ENCODE assay signal across 8 mouse cellular contexts in the genomic region with DNA sequence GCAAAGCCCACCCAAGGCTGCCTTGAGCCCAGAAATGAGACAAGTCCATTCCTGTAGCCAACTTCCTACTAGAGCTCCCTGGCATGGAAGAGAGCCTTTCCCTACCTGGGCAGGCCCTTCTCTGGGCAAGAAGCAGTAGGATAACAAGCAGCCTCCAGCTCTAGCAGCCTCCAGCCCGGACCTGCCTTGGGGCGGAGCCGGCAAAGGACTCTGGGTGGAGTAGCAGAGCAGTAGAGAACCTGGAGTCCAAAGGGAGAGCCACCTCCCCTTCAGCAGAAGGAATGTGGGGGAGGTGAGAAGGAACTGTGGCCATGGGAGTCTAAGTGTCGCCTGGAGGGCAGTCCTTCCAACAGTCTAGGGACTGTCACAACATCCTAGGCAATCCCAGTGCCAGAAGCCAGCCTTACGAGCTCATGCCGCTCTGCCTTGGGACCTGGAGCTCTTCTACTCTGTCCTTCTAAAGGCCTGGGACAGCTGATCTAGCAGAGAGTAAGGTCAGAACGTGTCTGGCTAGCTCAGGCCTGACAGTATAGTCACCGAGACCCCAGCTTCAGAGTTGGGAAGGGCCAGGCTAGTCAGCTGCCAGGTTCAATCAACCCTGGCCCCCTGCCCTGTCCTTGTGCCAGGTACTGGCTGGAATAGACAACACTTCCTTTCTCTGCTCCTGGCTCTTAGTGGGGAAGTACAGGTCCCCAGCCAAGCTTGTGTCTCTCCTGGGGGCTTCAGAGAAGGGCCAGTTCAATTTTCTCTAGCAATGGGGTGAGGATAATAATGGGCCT. TPM values are rescaled to one million over a fixed set of nuclear protein-coding genes. Genes with fewer than 3 reads are reported as not detected.
A peak's percentile ranks its signal among the peaks of the same experiment; 100 is the strongest.
DNase-seq lines count a peak whose midpoint lies in the region; ATAC-seq and TF ChIP-seq lines count a peak whose summit lies in the region.

No protein-coding gene starts in this region.

- no peak for TF ChIP-seq EP300 in liver, embryonic 14.5 days (IDR thresholded peaks at IDR 0.05; ENCODE audit: low read depth)

- no peak overlapping the region for H3K4me2 ChIP-seq in hindbrain, postnatal 0 days (ENCODE audit: low read depth, low read length)
- H3K4me2 ChIP-seq in liver, embryonic 14.5 days (ENCODE audit: low read depth): no peak overlapping the region
- peak overlapping the region; percentile 23 for H3K4me2 ChIP-seq in stomach, embryonic 16.5 days (ENCODE audit: low read depth, low read length)

- peaks cover 14% of the 10 kb centered on the region; the same call in 1 of the 2 replicates for H3K27me3 ChIP-seq in embryonic facial prominence, embryonic 10.5 days (replicated peaks; ENCODE audit: low read depth, poor library complexity, severe bottlenecking)
- no peaks in the 10 kb centered on the region for H3K27me3 ChIP-seq in hindbrain, postnatal 0 days (ENCODE audit: insufficient read depth, low read length)
- H3K27me3 ChIP-seq in liver, embryonic 14.5 days (ENCODE audit: control insufficient read depth, insufficient read depth, low read length): peaks cover 16% of the 10 kb centered on the region
- no peaks in the 10 kb centered on the region for H3K27me3 ChIP-seq in stomach, embryonic 16.5 days (ENCODE audit: control insufficient read depth, insufficient read depth, low read length)

- H3K4me3 ChIP-seq in embryonic facial prominence, embryonic 10.5 days: peak overlapping the region; percentile 84
- H3K4me3 ChIP-seq in hindbrain, postnatal 0 days (ENCODE audit: low read length): no peak overlapping the region
- no peak overlapping the region for H3K4me3 ChIP-seq in liver, embryonic 14.5 days (ENCODE audit: insufficient read depth in 1 of 2, low read depth in 2 of 2, low read length in 2 of 2)
- H3K4me3 ChIP-seq in stomach, embryonic 16.5 days (replicated peaks; ENCODE audit: low read length): no peak overlapping the region

- peaks cover 89% of the 10 kb centered on the region for H3K4me1 ChIP-seq in embryonic facial prominence, embryonic 10.5 days
- peaks cover 40% of the 10 kb centered on the region for H3K4me1 ChIP-seq in hindbrain, postnatal 0 days (ENCODE audit: insufficient read depth, low read length)
- H3K4me1 ChIP-seq in liver, embryonic 14.5 days (replicated peaks; ENCODE audit: control insufficient read depth in 2 of 2, insufficient read depth in 2 of 2, low read length in 1 of 2): peaks cover 18 to 32% of the 10 kb centered on the region in 2 experiments
- H3K4me1 ChIP-seq in stomach, embryonic 16.5 days (ENCODE audit: control insufficient read depth, insufficient read depth, low read length): peaks cover 64% of the 10 kb centered on the region

- ATAC-seq in hindbrain, postnatal 0 days: peak; percentile 15; the same call in 1 of the 2 replicates
- peak; percentile 16; the same call in 1 of the 2 replicates for ATAC-seq in liver, embryonic 14.5 days (ENCODE audit: insufficient read depth)
- peak; percentile 56; the same call in 1 of the 2 replicates for ATAC-seq in stomach, embryonic 16.5 days (ENCODE audit: insufficient read depth, low FRiP score)

- H3K27ac ChIP-seq in embryonic facial prominence, embryonic 10.5 days (replicated peaks): peak overlapping the region; percentile 62
- peak overlapping the region; percentile 46 for H3K27ac ChIP-seq in hindbrain, postnatal 0 days
- no peak overlapping the region for H3K27ac ChIP-seq in liver, embryonic 14.5 days
- peak overlapping the region; percentile 63; the same call in 1 of the 2 replicates for H3K27ac ChIP-seq in stomach, embryonic 16.5 days (ENCODE audit: low read length)

- peak; percentile 91 to 94 for DNase-seq in cerebellum, postnatal 10 days
- DNase-seq in cerebellum, adult 9-10 months: no peak
- no peak for DNase-seq in embryonic facial prominence, embryonic 10.5 days (ENCODE audit: low spot score)
- DNase-seq in hindbrain, postnatal 0 days (ENCODE audit: low spot score): peak; percentile 69
- no peak for DNase-seq in liver, embryonic 14.5 days (ENCODE audit: low read depth in 3 of 3, low spot score in 3 of 3)
- DNase-seq in spleen, adult 18-20 months: no peak
- no peak for DNase-seq in layer of hippocampus, adult 11-12 months (ENCODE audit: low spot score)

- H3K9me3 ChIP-seq in embryonic facial prominence, embryonic 10.5 days: no peaks in the 10 kb centered on the region
- no peaks in the 10 kb centered on the region for H3K9me3 ChIP-seq in hindbrain, postnatal 0 days (ENCODE audit: low read length)
- H3K9me3 ChIP-seq in liver, embryonic 14.5 days (ENCODE audit: control insufficient read depth, low read length): no peaks in the 10 kb centered on the region
- no peaks in the 10 kb centered on the region for H3K9me3 ChIP-seq in stomach, embryonic 16.5 days (replicated peaks; ENCODE audit: control insufficient read depth, low read length)

- H3K9ac ChIP-seq in hindbrain, postnatal 0 days (replicated peaks; ENCODE audit: low read length): 0 out of 2 replicates have a peak overlapping the region, but pooled peaks have one; percentile 14
- no peak overlapping the region for H3K9ac ChIP-seq in liver, embryonic 14.5 days (replicated peaks)
- H3K9ac ChIP-seq in stomach, embryonic 16.5 days (ENCODE audit: low read length): peak overlapping the region; percentile 36; the same call in 1 of the 2 replicates

- no peak for TF ChIP-seq CTCF in hindbrain, postnatal 0 days (IDR thresholded peaks at IDR 0.05; ENCODE audit: low read depth)
- TF ChIP-seq CTCF in liver, embryonic 14.5 days (IDR thresholded peaks at IDR 0.05; ENCODE audit: low read depth): peak; percentile 26; the same call in 1 of the 2 replicates

- 43% methylated on average over 8 of the region's 8 CpGs for WGBS in embryonic facial prominence, embryonic 10.5 days
- 46% methylated on average over 8 of the region's 8 CpGs for WGBS in hindbrain, postnatal 0 days
- 47% methylated on average over 8 of the region's 8 CpGs for WGBS in liver, embryonic 14.5 days (ENCODE audit: insufficient replicate concordance)
- 44% methylated on average over 8 of the region's 8 CpGs for WGBS in stomach, embryonic 16.5 days

- peaks cover 57% of the 10 kb centered on the region for H3K36me3 ChIP-seq in embryonic facial prominence, embryonic 10.5 days (replicated peaks)
- 0 out of 2 replicates have a peak, but pooled peaks cover 5% of the 10 kb centered on the region for H3K36me3 ChIP-seq in hindbrain, postnatal 0 days (ENCODE audit: insufficient read depth, low read length)
- no peaks in the 10 kb centered on the region for H3K36me3 ChIP-seq in liver, embryonic 14.5 days (replicated peaks; ENCODE audit: control insufficient read depth, insufficient read depth, low read depth)
- H3K36me3 ChIP-seq in stomach, embryonic 16.5 days (ENCODE audit: control insufficient read depth, insufficient read depth, low read length): no peaks in the 10 kb centered on the region

RNA-seq across cellular contexts. Expression of a gene that starts 4.7 kb away (rescaled TPM):
- polyA plus RNA-seq in embryonic facial prominence, embryonic 10.5 days (2016; fragmentation: Nextera tagmentation; extraction: Ambion mirVana): 59.0 and 61.7 TPM in 2 replicates
- total RNA-seq in hindbrain, postnatal 0 days (2014; rRNA removed): 273 and 295 TPM in 2 replicates
- 58.6 and 63.0 TPM in 2 replicates for polyA plus RNA-seq in hindbrain, postnatal 0 days (2015; fragmentation: Nextera tagmentation; extraction: Ambion mirVana)
- polyA plus RNA-seq in liver, embryonic 14.5 days (2012; rRNA removed): 18.5 TPM in 2 replicates
- 6.7 and 7.2 TPM in 2 replicates for polyA plus RNA-seq in liver, embryonic 14.5 days (2014; fragmentation: Nextera tagmentation; extraction: Ambion mirVana)
- polyA plus RNA-seq in stomach, embryonic 16.5 days (2015; fragmentation: Nextera tagmentation; extraction: Ambion mirVana): 62.8 and 63.6 TPM in 2 replicates

RNA-seq across cellular contexts. Expression of a gene that starts 8.0 kb away (rescaled TPM):
- polyA plus RNA-seq in embryonic facial prominence, embryonic 10.5 days (2016; fragmentation: Nextera tagmentation; extraction: Ambion mirVana): 0.34 and 0.47 TPM in 2 replicates
- 1.6 and 3.2 TPM in 2 replicates for total RNA-seq in hindbrain, postnatal 0 days (2014; rRNA removed)
- polyA plus RNA-seq in hindbrain, postnatal 0 days (2015; fragmentation: Nextera tagmentation; extraction: Ambion mirVana): 4.5 and 5.2 TPM in 2 replicates
- 5.8 and 6.1 TPM in 2 replicates for polyA plus RNA-seq in liver, embryonic 14.5 days (2012; rRNA removed)
- 0.90 and 1.3 TPM in 2 replicates for polyA plus RNA-seq in liver, embryonic 14.5 days (2014; fragmentation: Nextera tagmentation; extraction: Ambion mirVana)
- polyA plus RNA-seq in stomach, embryonic 16.5 days (2015; fragmentation: Nextera tagmentation; extraction: Ambion mirVana): 1.4 and 2.3 TPM in 2 replicates

RNA-seq across cellular contexts. Expression of a gene that starts 10.5 kb away (rescaled TPM):
- polyA plus RNA-seq in embryonic facial prominence, embryonic 10.5 days (2016; fragmentation: Nextera tagmentation; extraction: Ambion mirVana): 2.2 and 2.7 TPM in 2 replicates
- 4.6 and 5.0 TPM in 2 replicates for total RNA-seq in hindbrain, postnatal 0 days (2014; rRNA removed)
- polyA plus RNA-seq in hindbrain, postnatal 0 days (2015; fragmentation: Nextera tagmentation; extraction: Ambion mirVana): 3.7 and 4.0 TPM in 2 replicates
- 0.49 and 0.66 TPM in 2 replicates for polyA plus RNA-seq in liver, embryonic 14.5 days (2012; rRNA removed)
- polyA plus RNA-seq in liver, embryonic 14.5 days (2014; fragmentation: Nextera tagmentation; extraction: Ambion mirVana): 0.23 TPM in 1 of 2 replicates, not detected in the other
- 2.3 and 2.4 TPM in 2 replicates for polyA plus RNA-seq in stomach, embryonic 16.5 days (2015; fragmentation: Nextera tagmentation; extraction: Ambion mirVana)

RNA-seq across cellular contexts. Expression of a gene that starts 23.1 kb away (rescaled TPM):
- polyA plus RNA-seq in embryonic facial prominence, embryonic 10.5 days (2016; fragmentation: Nextera tagmentation; extraction: Ambion mirVana): 0.60 and 0.65 TPM in 2 replicates
- 1.6 and 1.7 TPM in 2 replicates for total RNA-seq in hindbrain, postnatal 0 days (2014; rRNA removed)
- polyA plus RNA-seq in hindbrain, postnatal 0 days (2015; fragmentation: Nextera tagmentation; extraction: Ambion mirVana): 1.2 and 1.3 TPM in 2 replicates
- 0.03 TPM in 2 replicates for polyA plus RNA-seq in liver, embryonic 14.5 days (2012; rRNA removed)
- polyA plus RNA-seq in liver, embryonic 14.5 days (2014; fragmentation: Nextera tagmentation; extraction: Ambion mirVana): 0.05 TPM in 1 of 2 replicates, not detected in the other
- polyA plus RNA-seq in stomach, embryonic 16.5 days (2015; fragmentation: Nextera tagmentation; extraction: Ambion mirVana): 3.6 and 5.4 TPM in 2 replicates

RNA-seq across cellular contexts. Expression of a gene that starts 42.0 kb away (rescaled TPM):
- polyA plus RNA-seq in embryonic facial prominence, embryonic 10.5 days (2016; fragmentation: Nextera tagmentation; extraction: Ambion mirVana): 22.5 and 23.9 TPM in 2 replicates
- total RNA-seq in hindbrain, postnatal 0 days (2014; rRNA removed): 52.9 and 55.3 TPM in 2 replicates
- 19.6 and 19.7 TPM in 2 replicates for polyA plus RNA-seq in hindbrain, postnatal 0 days (2015; fragmentation: Nextera tagmentation; extraction: Ambion mirVana)
- polyA plus RNA-seq in liver, embryonic 14.5 days (2012; rRNA removed): 9.9 and 10.8 TPM in 2 replicates
- polyA plus RNA-seq in liver, embryonic 14.5 days (2014; fragmentation: Nextera tagmentation; extraction: Ambion mirVana): 2.7 and 5.2 TPM in 2 replicates
- 27.7 and 36.6 TPM in 2 replicates for polyA plus RNA-seq in stomach, embryonic 16.5 days (2015; fragmentation: Nextera tagmentation; extraction: Ambion mirVana)

Comparison
In these comparisons a context has a peak if more than half of its experiments do, and no peak if none do; other contexts are left out.
1. DNase-seq: peak in cerebellum, postnatal 10 days (2 of 2) and hindbrain, postnatal 0 days (single experiment); none in cerebellum, adult 9-10 months (single experiment), embryonic facial prominence, embryonic 10.5 days (single experiment), liver, embryonic 14.5 days (0 of 3), spleen, adult 18-20 months (0 of 2) and layer of hippocampus, adult 11-12 months (single experiment).
2. Peak in every context shown above with its lines, with median percentiles within 50 percentile points of each other: ATAC-seq.